In genomic region chr1:37639101-37639500, GRCm38 (mm10) we compare ENCODE assay signal across 8 mouse cellular contexts.
DNase-seq lines count a peak whose midpoint lies in the region; ATAC-seq and TF ChIP-seq lines count a peak whose summit lies in the region.

No protein-coding gene starts in this region.

- H3K36me3 ChIP-seq in hindbrain, embryonic 16.5 days (ENCODE audit: control insufficient read depth, insufficient read depth, low read length): no peaks in the 10 kb centered on the region
- H3K36me3 ChIP-seq in megakaryocyte, embryonic 14.5 days (replicated peaks; ENCODE audit: low read length): peaks cover 2% of the 10 kb centered on the region

- DNase-seq in ZHBTc4 (ENCODE audit: low read depth, low spot score): peak; percentile 88
- peak; percentile 84 to 88 for DNase-seq in cerebellum, postnatal 36 days
- peak; percentile 78 for DNase-seq in gastrocnemius, adult 2 months
- DNase-seq in left cerebral cortex, adult 2 months (ENCODE audit: extremely low spot score in 1 of 2, low spot score in 2 of 2): peak; percentile 81 to 86
- DNase-seq in right cerebral cortex, postnatal 10 days (ENCODE audit: low spot score in 2 of 2): peak; percentile 82 to 86

- WGBS in hindbrain, embryonic 16.5 days: 12% methylated on average over 10 of the region's 10 CpGs

- H3K27me3 ChIP-seq in hindbrain, embryonic 16.5 days (replicated peaks; ENCODE audit: control insufficient read depth, insufficient read depth, low read length): no peaks in the 10 kb centered on the region
- H3K27me3 ChIP-seq in megakaryocyte, embryonic 14.5 days (replicated peaks): no peaks in the 10 kb centered on the region

- H3K9me3 ChIP-seq in hindbrain, embryonic 16.5 days (ENCODE audit: control insufficient read depth, low read length): no peaks in the 10 kb centered on the region
- 0 out of 2 replicates have a peak, but pooled peaks cover 5% of the 10 kb centered on the region for H3K9me3 ChIP-seq in megakaryocyte, embryonic 14.5 days

- H3K4me1 ChIP-seq in hindbrain, embryonic 16.5 days (ENCODE audit: control insufficient read depth, insufficient read depth, low read depth, low read length): peaks cover 4% of the 10 kb centered on the region; the same call in 1 of the 2 replicates
- peaks cover 28% of the 10 kb centered on the region for H3K4me1 ChIP-seq in megakaryocyte, embryonic 14.5 days

- intact Hi-C loops in gastrocnemius, adult 2 months (cut with DNase I): loop anchor here (5.0 kb wide), 1 partner anchor 167 kb away; no protein-coding TSS in a partner anchor
- intact Hi-C loops in left cerebral cortex, adult 2 months (cut with DNase I): loop anchor here (5.0 to 10.0 kb wide), 3 partner anchors 97 to 894 kb away; partner anchors contain the start of gene Mgat4a

- H3K27ac ChIP-seq in gastrocnemius, adult 2 months: peak overlapping the region; percentile 69
- no peak overlapping the region for H3K27ac ChIP-seq in hindbrain, embryonic 16.5 days (ENCODE audit: low read depth, low read length)
- peak overlapping the region; percentile 53; the same call in 1 of the 2 replicates for H3K27ac ChIP-seq in left cerebral cortex, adult 2 months

- H3K9ac ChIP-seq in hindbrain, embryonic 16.5 days (ENCODE audit: low read depth, low read length): 0 out of 2 replicates have a peak overlapping the region, but pooled peaks have one; percentile 8

- TF ChIP-seq CTCF in gastrocnemius, adult 2 months (IDR thresholded peaks at IDR 0.05): peak; percentile 89
- TF ChIP-seq CTCF in left cerebral cortex, adult 2 months (IDR thresholded peaks at IDR 0.05): peak; percentile 94

- H3K4me2 ChIP-seq in hindbrain, embryonic 16.5 days (ENCODE audit: low read length): peak overlapping the region; percentile 52

- ATAC-seq in hindbrain, embryonic 16.5 days: peak; percentile 88
- no peak for ATAC-seq in activated CD4-positive, CD25-positive, alpha-beta regulatory T cell, adult 4 months

- peak overlapping the region; percentile 58 for H3K4me3 ChIP-seq in gastrocnemius, adult 2 months
- H3K4me3 ChIP-seq in hindbrain, embryonic 16.5 days (ENCODE audit: low read length): peak overlapping the region; percentile 15
- H3K4me3 ChIP-seq in left cerebral cortex, adult 2 months: 0 out of 2 replicates have a peak overlapping the region, but pooled peaks have one; percentile 15
- peak overlapping the region; percentile 76 for H3K4me3 ChIP-seq in megakaryocyte, embryonic 14.5 days (replicated peaks)

Comparison
In these comparisons a context has a peak if more than half of its experiments do, and no peak if none do; other contexts are left out.
1. H3K4me3 ChIP-seq: peak in every context shown above with its lines; median percentile 76 in megakaryocyte, embryonic 14.5 days; 58 in gastrocnemius, adult 2 months; 15 in hindbrain, embryonic 16.5 days; 15 in left cerebral cortex, adult 2 months.